Mouse (Mus musculus) brain, embryonic 14.5 days (tissue): Measurements from ENCODE around the gene Layn.

ENCODE experiments used
- CTCF ChIP-seq: fragments of 200-500 bp; IDR thresholded peaks from 2 replicates; pipeline ENCODE4 v1.5.1; 2012; ENCODE audit warnings: inconsistent platforms, mild to moderate bottlenecking, moderate library complexity, borderline replicate concordance; ENCODE audit not compliant: insufficient read depth, insufficient read length; ENCODE audit errors: extremely low read depth
- POLR2A ChIP-seq: fragments of 200-500 bp; IDR thresholded peaks from 2 replicates; pipeline ENCODE4 v1.6.1; 2012; ENCODE audit warnings: mild to moderate bottlenecking, inconsistent platforms, borderline replicate concordance; ENCODE audit not compliant: poor library complexity, insufficient read depth, insufficient read length, severe bottlenecking; ENCODE audit errors: extremely low read depth

DNA sequence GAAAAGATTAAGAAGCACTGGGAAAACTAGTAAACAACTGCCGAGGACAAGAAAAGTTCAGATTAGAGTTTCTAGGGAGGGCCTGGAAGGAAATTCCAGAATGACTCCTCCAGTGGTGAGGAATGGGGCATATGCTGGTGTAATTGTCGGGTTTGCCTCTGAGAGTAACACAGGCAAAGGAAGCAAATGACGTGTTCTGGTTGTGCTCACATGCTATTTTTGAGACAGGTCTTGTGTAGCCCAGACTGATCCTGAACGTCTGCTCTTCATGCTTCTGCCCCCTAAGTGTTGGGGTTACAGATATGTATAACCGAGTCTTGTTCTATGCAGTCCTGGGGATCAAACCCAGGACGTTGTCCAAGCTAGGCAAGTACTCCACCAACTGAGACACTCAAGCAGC lies 45.3 kb downstream of the Layn start:
- no peak for TF ChIP-seq CTCF
- TF ChIP-seq POLR2A = no peak
